Mouse (Mus musculus) neural tube, embryonic 15.5 days (tissue): ENCODE measurements at regions not wholly inside any gene's neighbourhood (a gene's known extent, or its start where the extent isn't known, plus 50 kb on each side); places are given as distances from the start of the nearest gene placed in this dataset.

Source experiments
- ATAC-seq: fragments of 200-750 bp; cut with Nextera tagmentation; 2 replicates; pipeline ENCODE4 v1.8.0; 2017; ENCODE audit warnings: mild to moderate bottlenecking, moderate TSS enrichment, moderate library complexity; ENCODE audit not compliant: low FRiP score
- H3K27ac ChIP-seq: fragments of 300-500 bp; sonication (generic); replicated peaks from 2 replicates; pipeline ENCODE4 v1.5.1; 2015; ENCODE audit warnings: mild to moderate bottlenecking, inconsistent platforms
- H3K27me3 ChIP-seq: fragments of 300-500 bp; sonication (generic); replicated peaks from 2 replicates; pipeline ENCODE4 v1.6.1; 2015; ENCODE audit warnings: inconsistent platforms
- H3K36me3 ChIP-seq: fragments of 300-500 bp; sonication (generic); 2 replicates; pipeline ENCODE4 v1.6.1; 2015; ENCODE audit warnings: inconsistent platforms
- H3K4me1 ChIP-seq: fragments of 300-500 bp; sonication (generic); 2 replicates; pipeline ENCODE4 v1.6.1; 2015; ENCODE audit warnings: inconsistent platforms
- H3K4me2 ChIP-seq: fragments of 300-500 bp; sonication (generic); 2 replicates; pipeline ENCODE4 v1.6.1; 2015; ENCODE audit warnings: inconsistent platforms, mild to moderate bottlenecking, moderate library complexity
- H3K4me3 ChIP-seq: fragments of 300-500 bp; sonication (generic); replicated peaks from 2 replicates; pipeline ENCODE4 v1.5.1; 2015; ENCODE audit warnings: mild to moderate bottlenecking, inconsistent platforms
- H3K9ac ChIP-seq: fragments of 300-500 bp; sonication (generic); replicated peaks from 2 replicates; pipeline ENCODE4 v1.6.1; 2015; ENCODE audit warnings: mild to moderate bottlenecking, inconsistent platforms
- H3K9me3 ChIP-seq: fragments of 300-500 bp; sonication (generic); replicated peaks from 2 replicates; pipeline ENCODE4 v1.6.1; 2016; ENCODE audit warnings: inconsistent platforms
- WGBS: fragments of 180-500 bp; shearing (Covaris S2); methylation state at CpG from one replicate; pipeline ENCODE4 v1.1.7; 2015; ENCODE audit warnings: mixed read lengths; 5-methylcytosine and 5-hydroxymethylcytosine counted together

GRCm38 (mm10) chr8:62555842-62556241 lies 395.0 kb upstream of the Spock3 start:
- H3K27ac ChIP-seq: no peak overlapping the region
- peak; percentile 47; the same call in 1 of the 2 replicates for ATAC-seq
- H3K36me3 ChIP-seq: no peaks in the 10 kb centered on the region
- no peak overlapping the region for H3K4me3 ChIP-seq
- H3K27me3 ChIP-seq: no peaks in the 10 kb centered on the region
- H3K9ac ChIP-seq: no peak overlapping the region
- no peak overlapping the region for H3K4me2 ChIP-seq
- no peaks in the 10 kb centered on the region for H3K9me3 ChIP-seq
- H3K4me1 ChIP-seq: no peaks in the 10 kb centered on the region

- Histone ChIP-seq H3K36me3 (no peaks in the 10 kb centered on the region), H3K9me3 (no peaks in the 10 kb centered on the region), H3K4me3 (no peak overlapping the region), H3K4me1 (no peaks in the 10 kb centered on the region), H3K4me2 (no peak overlapping the region), H3K27me3 (no peaks in the 10 kb centered on the region), H3K27ac (no peak overlapping the region), H3K9ac (no peak overlapping the region)
- no peak for ATAC-seq
- WGBS: 79% methylated on average over 4 of the region's 4 CpGs
These were observed 375.0 kb upstream of the Spock3 start for GRCm38 (mm10) chr8:62575817-62576231.

- no peaks in the 10 kb centered on the region for H3K9me3 ChIP-seq
- no peaks in the 10 kb centered on the region for H3K36me3 ChIP-seq
- H3K27ac ChIP-seq: no peak overlapping the region
- H3K27me3 ChIP-seq: no peaks in the 10 kb centered on the region
- no peak overlapping the region for H3K9ac ChIP-seq
- no peaks in the 10 kb centered on the region for H3K4me1 ChIP-seq
- no peak overlapping the region for H3K4me3 ChIP-seq
- H3K4me2 ChIP-seq: no peak overlapping the region
- ATAC-seq: no peak
These were observed 351.5 kb upstream of the Spock3 start for GRCm38 (mm10) chr8:62599281-62599680.

GRCm38 (mm10) chr8:62606126-62606525 lies 344.7 kb upstream of the Spock3 start:
- H3K27me3 ChIP-seq: no peaks in the 10 kb centered on the region
- 84% methylated on average over 1 of the region's 1 CpGs for whole genome bisulfite sequencing
- no peak for ATAC-seq
- no peak overlapping the region for H3K4me3 ChIP-seq
- H3K4me1 ChIP-seq: no peaks in the 10 kb centered on the region
- no peak overlapping the region for H3K27ac ChIP-seq
- no peaks in the 10 kb centered on the region for H3K36me3 ChIP-seq
- no peaks in the 10 kb centered on the region for H3K9me3 ChIP-seq
- no peak overlapping the region for H3K4me2 ChIP-seq
- no peak overlapping the region for H3K9ac ChIP-seq

GRCm38 (mm10) chr8:62619992-62620391 lies 330.8 kb upstream of the Spock3 start:
- no peak for ATAC-seq
- Histone ChIP-seq H3K9ac (no peak overlapping the region), H3K27me3 (no peaks in the 10 kb centered on the region), H3K9me3 (no peaks in the 10 kb centered on the region), H3K4me1 (no peaks in the 10 kb centered on the region), H3K4me2 (no peak overlapping the region), H3K36me3 (no peaks in the 10 kb centered on the region), H3K4me3 (no peak overlapping the region), H3K27ac (no peak overlapping the region)

- Histone ChIP-seq H3K4me2 (no peak overlapping the region), H3K27ac (no peak overlapping the region), H3K9me3 (no peaks in the 10 kb centered on the region), H3K27me3 (no peaks in the 10 kb centered on the region), H3K9ac (no peak overlapping the region), H3K4me1 (no peaks in the 10 kb centered on the region), H3K4me3 (no peak overlapping the region), H3K36me3 (no peaks in the 10 kb centered on the region)
- no peak for ATAC-seq
- 75% methylated on average over 1 of the region's 1 CpGs for WGBS
These were observed 329.6 kb upstream of the Spock3 start for GRCm38 (mm10) chr8:62621176-62621575.
